22 mouse cellular contexts compared by ENCODE assay signal in genomic region chr1:55606405-55606804, GRCm38 (mm10).
DNase-seq lines count a peak whose midpoint lies in the region; ATAC-seq and TF ChIP-seq lines count a peak whose summit lies in the region.
"Had no signal": no experiment of that assay in that cellular context is flagged by ENCODE, and none has a peak within 500 bp of the region (broad histone marks: within the 10 kb centered on the region; RNA-seq: fewer than 3 reads in every experiment).

No protein-coding gene starts in this region.

- H3K27ac ChIP-seq in midbrain, embryonic 13.5 days, result peak overlapping the region; percentile 39; the same call in 1 of the 2 replicates
- no peak overlapping the region for H3K27ac ChIP-seq in midbrain, embryonic 11.5 days (ENCODE audit: low read depth, low read length)
- peak overlapping the region; percentile 21; the same call in 1 of the 2 replicates for H3K27ac ChIP-seq in cortical plate, adult 2 months (ENCODE audit: insufficient read depth, low read length)
- no peak overlapping the region for H3K27ac ChIP-seq in midbrain, postnatal 0 days (ENCODE audit: low read depth, low read length)
- H3K27ac ChIP-seq: forebrain, embryonic 10.5 days; heart, adult 2 months; heart, embryonic 13.5 days; hindbrain, embryonic 13.5 days; limb, embryonic 13.5 days; liver, embryonic 12.5 days had no signal

- TF ChIP-seq CTCF in cortical plate, adult 2 months (IDR thresholded peaks at IDR 0.05; ENCODE audit: extremely low read depth, insufficient read depth, low read length), result no peak
- no peak for TF ChIP-seq CTCF in midbrain, postnatal 0 days (IDR thresholded peaks at IDR 0.05)

- WGBS in midbrain, embryonic 13.5 days, result 68% methylated on average over 8 of the region's 8 CpGs
- WGBS in midbrain, embryonic 11.5 days, result 83% methylated on average over 8 of the region's 8 CpGs
- 55% methylated on average over 8 of the region's 8 CpGs for WGBS in midbrain, postnatal 0 days

- H3K36me3 ChIP-seq in midbrain, embryonic 13.5 days, result no peaks in the 10 kb centered on the region
- no peaks in the 10 kb centered on the region for H3K36me3 ChIP-seq in midbrain, embryonic 11.5 days (ENCODE audit: control insufficient read depth, insufficient read depth, low read length)
- no peaks in the 10 kb centered on the region for H3K36me3 ChIP-seq in midbrain, postnatal 0 days (ENCODE audit: insufficient read depth, low read length)
- H3K36me3 ChIP-seq: forebrain, embryonic 10.5 days; heart, embryonic 13.5 days; hindbrain, embryonic 13.5 days; limb, embryonic 13.5 days; liver, embryonic 12.5 days had no signal

- no peak overlapping the region for H3K9ac ChIP-seq in midbrain, embryonic 13.5 days (replicated peaks)
- H3K9ac ChIP-seq in midbrain, embryonic 11.5 days (ENCODE audit: low read length), result no peak overlapping the region
- no peak overlapping the region for H3K9ac ChIP-seq in midbrain, postnatal 0 days (replicated peaks; ENCODE audit: low read length, poor library complexity, severe bottlenecking)
- H3K9ac ChIP-seq: heart, embryonic 13.5 days; hindbrain, embryonic 13.5 days; limb, embryonic 13.5 days; liver, embryonic 12.5 days had no signal

- peak; percentile 81 for DNase-seq in heart, adult 11 months
- no peak for DNase-seq in heart, postnatal 25 days (ENCODE audit: low spot score)
- no peak for DNase-seq in midbrain, embryonic 11.5 days (ENCODE audit: low spot score, missing footprints)
- DNase-seq in midbrain, postnatal 0 days (ENCODE audit: low spot score), result no peak
- no peak for DNase-seq in thymus, postnatal 36 days
- DNase-seq: cerebellum, adult 18-20 months; cerebellum, postnatal 14 days; gastrocnemius, postnatal 25 days; heart, adult 2 months; heart, postnatal 14 days; kidney, postnatal 25 days; lung, adult 18-20 months; thymus, adult 2 months had no signal

- peak; percentile 48; the same call in 1 of the 2 replicates for ATAC-seq in midbrain, embryonic 13.5 days
- no peak for ATAC-seq in midbrain, embryonic 11.5 days (ENCODE audit: low FRiP score)
- ATAC-seq in midbrain, postnatal 0 days (ENCODE audit: low FRiP score), result 0 out of 2 replicates have a peak, but pooled peaks have one; percentile 16
- ATAC-seq: forebrain, embryonic 16.5 days; inflammation-experienced regulatory T-cells, adult 6 months; liver, embryonic 12.5 days had no signal

- no peak overlapping the region for H3K4me3 ChIP-seq in midbrain, embryonic 13.5 days (replicated peaks)
- H3K4me3 ChIP-seq in midbrain, embryonic 11.5 days (ENCODE audit: low read depth, low read length), result no peak overlapping the region
- H3K4me3 ChIP-seq in cortical plate, adult 2 months (ENCODE audit: insufficient read depth, low read length), result no peak overlapping the region
- no peak overlapping the region for H3K4me3 ChIP-seq in midbrain, postnatal 0 days (ENCODE audit: low read depth, low read length)
- H3K4me3 ChIP-seq: forebrain, embryonic 10.5 days; heart, adult 2 months; heart, embryonic 13.5 days; hindbrain, embryonic 13.5 days; limb, embryonic 13.5 days; liver, embryonic 12.5 days had no signal

- no peaks in the 10 kb centered on the region for H3K9me3 ChIP-seq in midbrain, embryonic 13.5 days
- no peaks in the 10 kb centered on the region for H3K9me3 ChIP-seq in midbrain, embryonic 11.5 days (ENCODE audit: control insufficient read depth, low read length)
- no peaks in the 10 kb centered on the region for H3K9me3 ChIP-seq in midbrain, postnatal 0 days (ENCODE audit: low read length)
- H3K9me3 ChIP-seq: forebrain, embryonic 10.5 days; heart, embryonic 13.5 days; hindbrain, embryonic 13.5 days; limb, embryonic 13.5 days; liver, embryonic 12.5 days had no signal

- no peak overlapping the region for H3K4me2 ChIP-seq in midbrain, embryonic 13.5 days (replicated peaks)
- no peak overlapping the region for H3K4me2 ChIP-seq in midbrain, embryonic 11.5 days
- H3K4me2 ChIP-seq in midbrain, postnatal 0 days (ENCODE audit: low read depth, low read length, poor library complexity, severe bottlenecking), result no peak overlapping the region
- H3K4me2 ChIP-seq: heart, embryonic 13.5 days; hindbrain, embryonic 13.5 days; limb, embryonic 13.5 days; liver, embryonic 12.5 days had no signal

- no peaks in the 10 kb centered on the region for H3K27me3 ChIP-seq in midbrain, embryonic 13.5 days
- no peaks in the 10 kb centered on the region for H3K27me3 ChIP-seq in midbrain, embryonic 11.5 days (ENCODE audit: control insufficient read depth, insufficient read depth, low read length)
- no peaks in the 10 kb centered on the region for H3K27me3 ChIP-seq in midbrain, postnatal 0 days (ENCODE audit: insufficient read depth, low read length)
- H3K27me3 ChIP-seq: heart, embryonic 13.5 days; hindbrain, embryonic 13.5 days; limb, embryonic 13.5 days; liver, embryonic 12.5 days had no signal

- H3K4me1 ChIP-seq in midbrain, embryonic 13.5 days (replicated peaks), result 0 out of 2 replicates have a peak, but pooled peaks cover 5% of the 10 kb centered on the region
- H3K4me1 ChIP-seq in midbrain, embryonic 11.5 days (ENCODE audit: control insufficient read depth, insufficient read depth, low read length), result no peaks in the 10 kb centered on the region
- H3K4me1 ChIP-seq in cortical plate, adult 2 months (ENCODE audit: control insufficient read depth, insufficient read depth, low read length), result no peaks in the 10 kb centered on the region
- no peaks in the 10 kb centered on the region for H3K4me1 ChIP-seq in midbrain, postnatal 0 days (ENCODE audit: insufficient read depth, low read length)
- H3K4me1 ChIP-seq: limb, embryonic 13.5 days; liver, embryonic 12.5 days had no signal

- no peak for TF ChIP-seq POLR2A in cortical plate, adult 2 months (IDR thresholded peaks at IDR 0.05; ENCODE audit: extremely low read depth, insufficient read depth, low read length)

- intact Hi-C loops in heart, postnatal 25 days (cut with DNase I), result no loop called here

Comparison
In these comparisons a context has a peak if more than half of its experiments do, and no peak if none do; other contexts are left out.
1. H3K27ac ChIP-seq: peak in midbrain, embryonic 13.5 days (single experiment) and cortical plate, adult 2 months (single experiment); none in midbrain, embryonic 11.5 days (single experiment) and midbrain, postnatal 0 days (single experiment).